Mouse (Mus musculus) monocyte, adult 2 months (primary cell): ENCODE data around the gene Rps6ka5.

Experiments used
- DNase-seq, 2 experiments: peaks; one replicate each; pipeline ENCODE4 v3.0.0; 2022; ENCODE audit warnings: low spot score in 2 of 2, low read depth in 1 of 2

Rps6ka5 gene

DNA sequence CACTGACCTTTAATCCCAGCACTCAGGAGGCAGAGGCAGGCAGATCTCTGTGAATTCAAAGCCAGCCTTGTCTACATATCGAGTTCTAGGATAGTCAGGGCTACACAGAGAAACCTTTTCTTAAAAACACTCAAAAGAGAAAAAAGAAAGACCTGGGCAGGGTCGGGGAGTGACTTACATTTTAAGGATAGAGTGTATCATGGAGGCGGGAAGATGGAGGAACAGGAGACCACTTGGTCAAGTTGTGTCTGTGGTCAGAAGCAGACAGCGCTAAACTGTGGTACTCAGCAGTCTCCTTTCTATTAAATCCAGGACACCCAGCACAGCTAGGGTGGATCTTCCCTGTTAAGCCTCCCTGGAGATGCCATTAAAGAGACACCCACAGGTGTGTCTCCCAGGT, at the start of gene Rps6ka5:
Gene Rps6ka5 (minus strand): TSS at position 333 of the 400 bp plus-strand sequence.
- DNase-seq = no peak

DNA sequence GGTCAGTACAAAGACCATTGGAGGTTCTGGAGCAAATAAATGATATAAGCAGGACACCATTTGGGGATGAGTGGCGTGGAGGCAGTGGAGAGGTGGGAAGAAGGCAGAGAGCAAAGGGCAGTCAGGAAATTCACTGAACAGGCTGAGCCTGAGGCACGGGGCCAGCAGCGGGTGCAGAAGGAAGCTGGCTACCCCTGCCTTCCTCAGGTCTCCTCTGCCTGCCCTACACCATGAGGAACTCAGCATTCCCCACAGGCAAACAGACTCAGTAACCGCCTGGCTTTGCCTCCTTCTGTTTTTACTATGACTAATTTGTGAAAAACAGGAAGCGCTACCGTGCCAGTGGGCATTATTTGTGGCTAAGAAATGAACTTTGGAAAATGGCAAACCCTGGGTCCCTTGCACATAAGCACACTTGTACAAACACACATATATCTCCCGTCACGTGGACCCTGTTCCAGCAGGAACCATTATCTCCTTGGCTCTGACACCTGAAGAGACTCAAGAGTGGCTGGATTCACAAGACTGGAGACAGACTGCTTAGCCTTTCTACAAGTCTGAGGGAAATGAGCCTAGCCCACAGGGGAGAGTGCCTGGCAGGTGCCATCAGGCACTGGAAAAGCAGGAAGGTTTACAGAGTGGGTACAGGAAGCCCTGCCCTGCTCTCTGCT, 49.3 kb upstream of the Rps6ka5 start:
- DNase-seq = peak; percentile 57 to 70

DNA sequence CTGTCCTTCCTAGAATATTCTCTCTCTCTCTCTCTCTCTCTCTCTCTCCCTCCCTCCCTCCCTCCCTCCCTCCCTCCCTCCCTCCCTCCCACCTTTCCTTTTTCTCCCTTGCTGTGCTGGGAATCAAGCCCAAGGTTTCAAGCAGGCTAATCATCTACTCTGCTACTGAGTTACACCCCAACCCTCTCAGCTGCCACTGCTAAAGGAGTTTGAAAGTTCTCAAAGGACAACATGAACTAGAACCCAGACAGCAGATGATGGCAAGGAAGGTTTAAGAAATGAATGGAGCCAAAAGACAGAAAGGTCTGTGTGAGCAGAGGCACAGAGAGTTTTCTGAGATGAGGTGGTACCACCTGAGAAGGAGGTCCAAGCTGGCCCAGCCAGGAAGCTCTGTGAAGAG, 48.5 kb upstream of the Rps6ka5 start:
- no peak for DNase-seq

- no peak for DNase-seq
Observed at GRCm38 (mm10) chr12:100774756-100775155, 48.0 kb upstream of the Rps6ka5 start.

- DNase-seq = no peak
Observed at GRCm38 (mm10) chr12:100772230-100772984, 45.6 kb upstream of the Rps6ka5 start.

DNA sequence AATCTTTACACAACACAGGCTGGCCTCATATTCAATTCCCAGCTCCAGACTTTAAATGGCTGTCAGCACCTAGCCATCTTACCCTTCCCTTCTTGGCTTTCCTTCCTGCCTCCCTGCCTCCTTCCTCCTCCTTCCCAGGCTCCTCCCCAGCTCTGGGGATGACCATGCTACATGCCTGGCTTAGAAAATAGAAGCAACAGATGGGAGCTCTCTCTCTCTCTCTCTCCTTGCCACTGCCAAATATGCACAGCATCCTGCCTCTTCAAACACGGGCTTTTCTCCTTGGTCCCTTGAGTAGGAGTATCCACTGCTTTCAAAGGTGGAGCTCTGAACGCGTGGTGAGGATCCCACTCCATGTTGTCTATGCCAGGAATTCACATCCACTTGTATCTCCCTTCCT, 44.0 kb upstream of the Rps6ka5 start:
- DNase-seq = no peak

DNA sequence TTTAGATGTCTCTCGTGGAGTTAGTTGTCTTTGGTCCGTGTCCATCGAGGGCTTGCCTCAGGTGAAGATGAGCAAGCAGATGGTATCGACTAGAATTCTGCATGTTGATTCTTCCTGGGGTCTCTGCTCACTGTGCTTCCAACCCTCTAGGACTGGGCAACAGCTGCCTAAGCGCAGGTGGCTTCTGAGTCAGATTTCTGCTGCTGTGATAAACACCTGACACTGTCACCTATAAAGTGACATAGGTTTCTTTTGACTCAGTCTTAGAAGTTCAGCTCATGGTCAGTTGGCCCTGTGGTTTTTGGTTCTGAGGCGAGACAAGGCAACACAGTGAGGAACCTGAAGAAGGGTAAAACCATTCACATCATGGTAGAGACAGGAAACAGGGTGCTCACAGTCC, 43.1 kb upstream of the Rps6ka5 start:
- DNase-seq = no peak

DNA sequence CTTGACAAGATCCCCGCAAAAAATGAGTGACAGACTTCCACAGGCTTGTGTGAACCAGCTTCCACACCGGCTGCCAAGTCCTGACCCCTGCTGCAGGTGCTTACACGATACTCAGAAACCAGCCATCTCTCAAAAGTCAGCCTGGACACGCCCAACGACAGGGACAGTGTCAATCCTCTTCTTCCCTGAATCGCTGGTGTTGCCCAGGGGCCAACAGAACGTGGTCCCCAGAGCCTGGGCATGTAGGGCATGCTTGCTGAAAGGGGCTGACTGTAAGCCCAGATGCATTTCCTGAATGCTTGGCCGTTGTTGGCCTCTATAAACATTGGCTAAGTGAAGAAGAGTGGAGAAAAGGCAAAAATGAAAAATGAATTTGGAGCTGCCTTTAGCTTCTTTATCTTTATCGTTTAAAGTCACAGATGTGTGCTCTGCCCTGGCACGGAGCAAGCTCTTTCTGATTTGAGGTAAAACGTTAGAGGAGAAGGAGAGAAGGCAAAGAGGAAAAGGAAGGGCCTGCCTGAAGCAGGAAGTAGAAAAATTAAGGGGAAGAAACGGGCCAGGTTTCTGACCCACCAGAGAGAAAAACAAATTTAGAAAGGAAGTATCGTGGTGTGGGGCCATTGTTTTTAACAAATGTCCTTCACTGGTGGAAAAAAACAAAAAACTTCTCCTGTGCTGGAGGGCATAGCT, 37.7 kb upstream of the Rps6ka5 start:
- no peak for DNase-seq

DNA sequence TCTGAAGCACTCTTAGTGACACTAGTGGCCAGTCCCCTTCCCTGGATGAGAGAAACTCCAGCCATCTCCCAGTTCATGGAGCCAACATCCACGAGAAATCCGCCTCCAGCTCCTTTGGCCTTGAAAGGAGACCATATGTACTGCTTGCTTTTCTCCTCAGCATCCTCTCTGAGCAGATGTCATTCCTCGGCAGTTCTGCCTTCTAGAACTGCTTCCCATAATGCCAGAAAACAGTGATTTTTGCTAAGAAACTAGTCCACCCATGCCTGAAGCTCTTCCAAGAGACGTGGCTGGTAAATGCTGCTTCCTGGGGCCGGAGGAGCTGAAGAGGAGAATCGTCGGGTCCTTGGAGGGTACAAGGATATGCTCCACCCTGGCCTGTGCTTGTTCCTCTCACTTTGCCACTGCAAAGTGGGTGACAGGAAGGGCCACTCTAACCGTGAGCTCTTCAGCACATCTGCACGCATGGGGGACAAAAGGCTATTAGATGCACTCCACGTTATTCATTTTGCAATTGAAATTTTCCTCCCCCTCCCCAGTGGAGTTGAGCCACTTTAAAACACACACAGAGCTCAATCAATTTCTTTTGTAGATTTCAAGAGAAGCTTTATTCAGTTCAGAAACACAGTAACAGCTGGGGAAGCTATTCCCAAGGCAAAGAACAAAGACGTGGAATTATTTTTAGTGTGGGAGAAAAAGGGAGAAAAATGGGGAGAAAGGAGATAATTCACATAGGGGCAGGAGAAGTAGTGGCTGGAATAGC, 36.1 kb upstream of the Rps6ka5 start:
- no peak for DNase-seq

DNA sequence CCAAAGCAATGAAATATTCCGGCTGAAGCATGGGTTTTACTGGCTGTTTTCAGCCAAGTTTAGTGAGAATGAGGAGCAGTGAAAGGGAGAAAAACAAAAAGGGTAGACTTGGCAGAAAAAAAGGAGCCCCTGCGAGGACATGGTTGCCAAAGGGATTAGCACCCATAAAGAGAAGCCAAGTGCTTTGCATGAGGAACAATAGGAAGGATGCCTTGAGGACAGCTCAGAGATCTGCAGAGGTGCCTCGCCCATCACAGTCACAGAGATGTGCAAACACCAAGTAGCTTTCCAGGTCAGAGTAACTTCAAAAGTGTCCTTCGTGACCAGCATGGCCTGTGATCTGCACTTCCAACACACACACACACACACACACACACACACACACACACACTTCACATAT, 30.6 kb upstream of the Rps6ka5 start:
- DNase-seq = no peak

DNA sequence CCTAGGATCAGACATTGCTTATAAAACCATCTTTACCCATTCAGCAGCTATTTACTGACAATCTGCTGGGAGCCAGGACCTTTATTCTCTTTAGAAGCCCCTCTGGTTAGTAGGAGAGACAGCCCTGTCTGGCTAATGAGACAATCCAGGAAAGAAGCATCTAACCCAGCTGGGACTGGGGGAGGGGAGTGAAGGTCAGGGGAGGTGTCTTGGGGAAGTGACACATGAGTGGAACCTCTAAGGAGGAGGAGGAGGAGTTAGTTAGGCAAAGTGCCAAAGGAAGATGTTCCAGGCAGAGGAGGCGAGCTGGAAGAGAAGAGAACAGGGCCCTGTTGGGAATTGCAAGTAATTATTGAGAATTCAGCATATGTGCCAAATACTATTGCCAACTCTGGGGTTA, 26.9 kb upstream of the Rps6ka5 start:
- no peak for DNase-seq

DNA sequence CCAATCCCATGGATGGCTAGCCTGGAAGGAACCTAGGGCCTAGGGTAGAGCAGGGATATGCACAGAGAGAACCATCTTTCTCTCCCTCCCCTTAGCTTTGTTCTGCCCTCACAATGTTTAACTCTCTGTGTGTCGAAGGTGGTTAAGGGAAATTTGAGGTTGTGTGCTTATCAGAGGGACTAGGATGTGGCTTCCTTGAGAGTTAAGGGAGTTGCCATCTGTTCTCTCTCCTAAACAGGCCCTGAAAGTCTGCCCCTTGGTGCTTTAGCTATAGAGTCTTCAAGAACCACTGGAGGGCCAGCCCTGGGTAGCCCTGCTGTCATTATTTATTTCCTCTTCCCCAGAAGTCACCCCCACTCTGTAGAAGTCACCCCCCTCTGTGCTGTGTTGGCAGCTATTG, 26.2 kb upstream of the Rps6ka5 start:
- DNase-seq = no peak

- DNase-seq = no peak
Observed at GRCm38 (mm10) chr12:100742468-100742867, 15.7 kb upstream of the Rps6ka5 start.

GRCm38 (mm10) chr12:100740313-100740712, 13.5 kb upstream of the Rps6ka5 start:
- no peak for DNase-seq

- no peak for DNase-seq
Observed at GRCm38 (mm10) chr12:100739011-100739570, 12.3 kb upstream of the Rps6ka5 start.

- DNase-seq = no peak
Observed at GRCm38 (mm10) chr12:100738498-100738897, 11.7 kb upstream of the Rps6ka5 start.

GRCm38 (mm10) chr12:100735581-100735980, 8.8 kb upstream of the Rps6ka5 start:
- DNase-seq = no peak

GRCm38 (mm10) chr12:100735156-100735555, 8.4 kb upstream of the Rps6ka5 start:
- DNase-seq = no peak

DNA sequence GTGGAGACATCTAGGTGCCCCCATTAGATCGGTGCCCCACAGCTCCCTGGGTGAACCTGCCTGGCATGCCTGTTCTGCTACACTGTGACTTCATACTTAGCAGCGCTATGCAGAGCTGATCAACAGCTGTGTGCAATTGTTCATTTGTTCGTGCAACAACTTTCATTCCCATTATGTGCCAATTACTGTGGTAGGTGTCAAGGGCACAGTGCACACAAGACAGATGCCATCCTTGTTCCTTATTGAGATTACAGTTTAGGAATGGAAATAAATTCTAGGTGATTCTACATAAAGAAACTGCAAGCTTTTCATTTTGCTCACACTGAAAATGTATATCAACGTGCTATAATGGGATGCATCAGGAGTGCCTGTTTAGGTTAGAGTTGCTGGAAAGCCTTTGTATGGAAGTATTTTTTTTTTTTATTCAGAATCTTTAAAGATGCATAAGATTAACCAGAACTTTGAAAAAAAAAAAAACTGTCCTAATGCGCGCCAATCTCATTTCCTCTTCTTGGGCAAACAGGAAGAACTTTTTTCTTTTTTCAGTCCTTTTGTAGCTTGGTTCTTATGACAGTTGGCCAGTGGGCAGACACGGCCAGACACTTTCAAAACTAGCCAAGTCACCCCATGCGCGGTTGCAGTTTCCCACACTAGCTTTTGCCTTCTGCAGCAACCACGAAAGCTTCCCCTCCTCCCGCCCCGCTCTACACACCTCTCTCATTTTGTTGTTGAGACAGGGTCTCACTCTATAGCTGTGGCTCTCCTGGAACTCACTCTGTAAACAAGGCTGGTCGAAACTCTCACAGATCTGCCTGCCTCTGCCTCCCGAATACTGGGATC, 2.1 kb upstream of the Rps6ka5 start:
- peak in 1 of 2 experiments; percentile 10 for DNase-seq

GRCm38 (mm10) chr12:100727891-100728290, 1.1 kb upstream of the Rps6ka5 start:
- DNase-seq = no peak
